Mouse (Mus musculus) heart, postnatal 0 days (tissue): ENCODE results near the gene Mymx.
A peak's percentile ranks its signal among the peaks of the same experiment; 100 is the strongest.

Experiments used
- CTCF ChIP-seq: IDR thresholded peaks from 2 replicates; pipeline ENCODE4 v1.5.1; 2016; ENCODE audit warnings: antibody characterized with exemption, control low read depth, low read depth
- EP300 ChIP-seq: IDR thresholded peaks from 2 replicates; pipeline ENCODE4 v1.6.1; 2016; ENCODE audit warnings: antibody characterized with exemption, low read depth

DNA sequence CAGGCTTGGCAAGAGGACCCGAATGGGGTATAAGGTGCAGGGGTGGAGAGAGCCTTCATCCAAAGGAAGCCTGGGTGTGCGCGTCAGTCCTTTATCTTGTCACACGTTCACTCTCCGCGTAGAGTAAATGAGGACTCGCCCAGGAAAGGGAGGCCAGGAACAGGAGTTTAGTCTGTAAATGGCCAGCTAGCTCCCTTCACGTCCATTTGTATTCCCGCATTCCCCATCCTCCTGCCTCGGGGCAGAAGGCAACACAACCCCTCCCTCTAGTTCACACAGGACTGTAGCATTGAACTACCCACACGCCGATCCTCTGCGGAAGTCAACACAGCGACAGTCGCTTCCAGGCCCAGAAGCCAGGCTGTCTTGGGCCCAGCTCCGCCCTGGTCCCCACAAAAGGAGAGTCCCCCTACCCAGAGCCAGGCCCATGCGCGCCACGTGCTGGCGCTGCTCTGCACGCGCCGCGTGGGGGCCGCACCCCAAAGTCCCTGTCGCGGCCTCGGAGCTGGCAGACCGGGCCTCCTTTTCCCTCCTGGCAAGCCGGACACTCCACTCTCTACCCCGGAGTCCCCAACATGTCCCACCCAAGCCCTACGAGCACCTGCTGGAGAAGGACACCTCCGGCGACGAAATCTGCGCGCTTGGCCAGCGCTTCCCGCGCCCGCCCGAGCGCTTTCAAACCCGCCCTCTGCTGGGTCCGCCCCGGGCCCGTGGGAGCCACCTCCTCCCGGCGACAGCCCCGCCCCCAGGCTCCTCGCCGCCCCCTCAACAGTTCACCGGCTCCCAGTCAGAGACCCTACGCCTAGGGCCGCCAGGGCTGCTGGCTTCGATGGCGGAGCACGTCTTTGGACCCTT, 6.8 kb downstream of the Mymx start:
- TF ChIP-seq CTCF: peak; percentile 4; the same call in 1 of the 2 replicates
- no peak for TF ChIP-seq EP300
